Mouse (Mus musculus) limb, embryonic 14.5 days (tissue): ENCODE measurements around the gene Smok2a. TPM values are rescaled to one million over a fixed set of nuclear protein-coding genes. Genes with fewer than 3 reads are reported as not detected.
"Not testable (repeated sequence)": the region's sequence is repeated elsewhere in the genome, so short reads cannot be mapped to it uniquely, and the experiment has no call there.

Experiments used
- ATAC-seq: fragments of 200-750 bp; cut with Nextera tagmentation; 2 replicates; pipeline ENCODE4 v1.8.0; 2017; ENCODE audit warnings: low read depth, moderate number of reproducible peaks, moderate TSS enrichment; ENCODE audit not compliant: low FRiP score
- DNase-seq: peaks from one replicate; pipeline ENCODE4 v3.0.0-alpha.2; 2015; ENCODE audit warnings: low spot score
- H3K27ac ChIP-seq: fragments of 300-500 bp; sonication (generic); replicated peaks from 2 replicates; pipeline ENCODE4 v1.5.1; 2014; ENCODE audit warnings: low read depth, mild to moderate bottlenecking, low read length, moderate library complexity, mixed read lengths
- H3K27me3 ChIP-seq: fragments of 300-500 bp; sonication (generic); 2 replicates; pipeline ENCODE4 v1.6.1; 2014; ENCODE audit warnings: low read length, mixed read lengths; ENCODE audit not compliant: control insufficient read depth, insufficient read depth
- H3K36me3 ChIP-seq: fragments of 300-500 bp; sonication (generic); 2 replicates; pipeline ENCODE4 v1.6.1; 2014; ENCODE audit warnings: mild to moderate bottlenecking, low read length, moderate library complexity, mixed read lengths; ENCODE audit not compliant: control insufficient read depth, insufficient read depth
- H3K4me1 ChIP-seq: fragments of 300-500 bp; sonication (generic); 2 replicates; pipeline ENCODE4 v1.6.1; 2014; ENCODE audit warnings: antibody characterized with exemption, low read length, mixed read lengths; ENCODE audit not compliant: control insufficient read depth, insufficient read depth
- H3K4me2 ChIP-seq: fragments of 300-500 bp; sonication (generic); replicated peaks from 2 replicates; pipeline ENCODE4 v1.6.1; 2014; ENCODE audit warnings: low read depth, mild to moderate bottlenecking, low read length, moderate library complexity; ENCODE audit not compliant: severe bottlenecking
- H3K4me3 ChIP-seq: fragments of 300-500 bp; sonication (generic); replicated peaks from 2 replicates; pipeline ENCODE4 v1.5.1; 2014; ENCODE audit warnings: low read length
- H3K9ac ChIP-seq: fragments of 300-500 bp; sonication (generic); 2 replicates; pipeline ENCODE4 v1.6.1; 2014; ENCODE audit warnings: mild to moderate bottlenecking, low read depth, low read length, moderate library complexity; ENCODE audit not compliant: severe bottlenecking
- H3K9me3 ChIP-seq: fragments of 300-500 bp; sonication (generic); 2 replicates; pipeline ENCODE4 v1.6.1; 2016; ENCODE audit warnings: low read length; ENCODE audit not compliant: control insufficient read depth
- WGBS: fragments of 180-500 bp; shearing (Covaris S2); extraction: QIAGEN DNeasy Blood & Tissue Kit; methylation state at CpG from one replicate; pipeline ENCODE4 v1.1.7; 2014; 5-methylcytosine and 5-hydroxymethylcytosine counted together
- polyA plus RNA-seq, 2 experiments: library from polyadenylated mRNA; depleted of rRNA in 1 of 2; stranded (reverse) in 1 of 2; unstranded in 1 of 2; fragments of >200 nt; fragmentation: Nextera tagmentation in 1 of 2; extraction: Ambion mirVana in 1 of 2; gene quantifications; 2 replicates each; pipeline versions ENCODE4 v1.2.1 to v1.2.3; 2012 to 2014

The Smok2a gene
- polyA plus RNA-seq, 2 experiments, result not detected

GRCm38 (mm10) chr17:13184514-13184913 lies 36.5 kb upstream of the Smok2a start:
- H3K4me1 ChIP-seq, H3K9ac ChIP-seq, DNase-seq, H3K4me2 ChIP-seq, ATAC-seq, H3K4me3 ChIP-seq, H3K27ac ChIP-seq, H3K27me3 ChIP-seq, H3K36me3 ChIP-seq: not testable (repeated sequence)
- peaks cover 18% of the 10 kb centered on the region; the same call in 1 of the 2 replicates for H3K9me3 ChIP-seq
- WGBS, result 91% methylated on average over 4 of the region's 5 CpGs

- H3K27ac ChIP-seq, H3K4me2 ChIP-seq, H3K4me1 ChIP-seq, ATAC-seq, H3K4me3 ChIP-seq, H3K36me3 ChIP-seq, DNase-seq, H3K27me3 ChIP-seq, H3K9ac ChIP-seq: not testable (repeated sequence)
- 83% methylated on average over 6 of the region's 6 CpGs for WGBS
- peaks cover 15% of the 10 kb centered on the region; the same call in 1 of the 2 replicates for H3K9me3 ChIP-seq
These were observed 34.4 kb upstream of the Smok2a start for GRCm38 (mm10) chr17:13186541-13186940.

GRCm38 (mm10) chr17:13187621-13188020 lies 33.4 kb upstream of the Smok2a start:
- H3K4me1 ChIP-seq, H3K4me3 ChIP-seq, H3K27me3 ChIP-seq, DNase-seq, H3K9ac ChIP-seq, H3K36me3 ChIP-seq, H3K9me3 ChIP-seq, ATAC-seq, H3K4me2 ChIP-seq, H3K27ac ChIP-seq: not testable (repeated sequence)
- 63% methylated on average over 5 of the region's 6 CpGs for WGBS

GRCm38 (mm10) chr17:13188846-13189245 lies 32.1 kb upstream of the Smok2a start:
- H3K9ac ChIP-seq, H3K36me3 ChIP-seq, H3K4me3 ChIP-seq, H3K9me3 ChIP-seq, H3K27me3 ChIP-seq, DNase-seq, H3K4me2 ChIP-seq, H3K4me1 ChIP-seq, ATAC-seq, H3K27ac ChIP-seq: not testable (repeated sequence)
- 91% methylated on average over 2 of the region's 2 CpGs for WGBS

- not testable (repeated sequence) for DNase-seq, H3K27ac ChIP-seq, H3K36me3 ChIP-seq, H3K9me3 ChIP-seq, H3K27me3 ChIP-seq, H3K4me2 ChIP-seq, H3K4me3 ChIP-seq, H3K9ac ChIP-seq, ATAC-seq, H3K4me1 ChIP-seq
- WGBS, result 87% methylated on average over 10 of the region's 10 CpGs
These were observed 30.0 kb upstream of the Smok2a start for GRCm38 (mm10) chr17:13190836-13191583.

- not testable (repeated sequence) for H3K36me3 ChIP-seq, H3K27ac ChIP-seq, ATAC-seq, DNase-seq, H3K4me1 ChIP-seq, H3K9ac ChIP-seq, H3K9me3 ChIP-seq, H3K27me3 ChIP-seq, H3K4me2 ChIP-seq, H3K4me3 ChIP-seq
- WGBS, result 61% methylated on average over 4 of the region's 4 CpGs
These were observed 24.5 kb upstream of the Smok2a start for GRCm38 (mm10) chr17:13196486-13196885.

GRCm38 (mm10) chr17:13198812-13199211 lies 22.2 kb upstream of the Smok2a start:
- not testable (repeated sequence) for H3K9ac ChIP-seq, H3K27ac ChIP-seq, H3K4me3 ChIP-seq, H3K4me2 ChIP-seq, H3K27me3 ChIP-seq, DNase-seq, H3K4me1 ChIP-seq, H3K36me3 ChIP-seq, ATAC-seq
- WGBS, result 84% methylated on average over 2 of the region's 2 CpGs
- peaks cover 13% of the 10 kb centered on the region; the same call in 1 of the 2 replicates for H3K9me3 ChIP-seq

GRCm38 (mm10) chr17:13199880-13200409 lies 21.0 kb upstream of the Smok2a start:
- not testable (repeated sequence) for H3K4me1 ChIP-seq, H3K4me2 ChIP-seq, H3K27me3 ChIP-seq, H3K9ac ChIP-seq, H3K4me3 ChIP-seq, H3K36me3 ChIP-seq, H3K27ac ChIP-seq
- peaks cover 13% of the 10 kb centered on the region; the same call in 1 of the 2 replicates for H3K9me3 ChIP-seq
- peak; percentile 74 for DNase-seq
- 69% methylated on average over 8 of the region's 9 CpGs for WGBS
- peak; percentile 64 for ATAC-seq
